In the genomic region with DNA sequence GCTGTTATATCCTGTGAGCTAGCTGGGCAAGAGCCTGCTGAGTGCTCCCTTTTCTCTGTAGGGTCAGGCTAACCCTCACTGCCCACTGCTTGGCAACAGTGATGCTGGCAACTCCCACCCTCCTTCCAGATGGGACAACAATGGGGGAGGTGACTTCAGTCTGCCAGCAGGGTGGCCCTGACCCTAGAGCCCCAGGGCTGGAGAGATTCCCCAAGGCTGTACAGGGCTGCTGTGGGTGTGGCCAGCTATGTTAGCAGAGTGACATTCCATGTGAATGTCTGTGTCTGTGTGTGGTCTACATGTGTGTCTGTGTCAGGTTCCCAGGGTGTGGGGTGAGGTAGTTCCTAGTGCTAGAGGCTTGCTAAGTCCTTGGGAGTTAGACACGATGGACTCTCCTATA, we compare ENCODE assay signal across 12 mouse cellular contexts. TPM values are rescaled to one million over a fixed set of nuclear protein-coding genes. Genes with fewer than 3 reads are reported as not detected.
DNase-seq lines count a peak whose midpoint lies in the region; ATAC-seq lines count a peak whose summit lies in the region.
"Had no signal": no experiment of that assay in that cellular context is flagged by ENCODE, and none has a peak within 500 bp of the region (broad histone marks: within the 10 kb centered on the region; RNA-seq: fewer than 3 reads in every experiment).

No protein-coding gene starts in this region.

- 39% methylated on average over 1 of the region's 1 CpGs for WGBS in lung, embryonic 16.5 days
- 54% methylated on average over 1 of the region's 1 CpGs for WGBS in midbrain, embryonic 16.5 days

- H3K4me1 ChIP-seq in lung, embryonic 16.5 days (replicated peaks; ENCODE audit: control insufficient read depth, insufficient read depth, low read length) = peaks cover 21% of the 10 kb centered on the region; the same call in 1 of the 2 replicates
- peaks cover 19% of the 10 kb centered on the region; the same call in 1 of the 2 replicates for H3K4me1 ChIP-seq in midbrain, embryonic 16.5 days (ENCODE audit: control insufficient read depth, insufficient read depth, low read length)

- no peak for ATAC-seq in lung, embryonic 16.5 days (ENCODE audit: low read depth)
- no peak for ATAC-seq in midbrain, embryonic 16.5 days

- no peak overlapping the region for H3K4me2 ChIP-seq in lung, embryonic 16.5 days (ENCODE audit: low read depth, low read length)
- no peak overlapping the region for H3K4me2 ChIP-seq in midbrain, embryonic 16.5 days (ENCODE audit: low read length)
- H3K4me2 ChIP-seq: neural tube, embryonic 15.5 days had no signal

- H3K27me3 ChIP-seq in lung, embryonic 16.5 days (ENCODE audit: control insufficient read depth, insufficient read depth, low read depth, low read length) = peaks cover 44% of the 10 kb centered on the region
- peaks cover 55% of the 10 kb centered on the region for H3K27me3 ChIP-seq in midbrain, embryonic 16.5 days (ENCODE audit: control insufficient read depth, insufficient read depth, low read depth, low read length)

- H3K9ac ChIP-seq in lung, embryonic 16.5 days (ENCODE audit: low read length) = no peak overlapping the region
- no peak overlapping the region for H3K9ac ChIP-seq in midbrain, embryonic 16.5 days (ENCODE audit: low read depth, low read length)
- H3K9ac ChIP-seq: neural tube, embryonic 15.5 days had no signal

- no peak overlapping the region for H3K4me3 ChIP-seq in lung, embryonic 16.5 days (ENCODE audit: low read length)
- no peak overlapping the region for H3K4me3 ChIP-seq in midbrain, embryonic 16.5 days (ENCODE audit: low read depth, low read length)
- H3K4me3 ChIP-seq: neural tube, embryonic 15.5 days had no signal

- DNase-seq in kidney, adult 18-20 months = peak; percentile 12
- DNase-seq in kidney, adult 11 months = no peak
- peak; percentile 35 for DNase-seq in Muller cell, postnatal 12 days (ENCODE audit: inconsistent ontology term)
- peak; percentile 65 for DNase-seq in adrenal gland, postnatal 14 days
- DNase-seq in B cell, adult 2 months = no peak
- no peak for DNase-seq in urinary bladder, adult 2 months (ENCODE audit: low spot score)

- no peaks in the 10 kb centered on the region for H3K9me3 ChIP-seq in lung, embryonic 16.5 days (ENCODE audit: control insufficient read depth, low read length)
- H3K9me3 ChIP-seq in midbrain, embryonic 16.5 days (replicated peaks; ENCODE audit: control insufficient read depth, low read length, poor library complexity, severe bottlenecking) = no peaks in the 10 kb centered on the region
- H3K9me3 ChIP-seq: neural tube, embryonic 15.5 days had no signal

- H3K27ac ChIP-seq in lung, embryonic 16.5 days (ENCODE audit: low read length) = peak overlapping the region; percentile 54; the same call in 1 of the 2 replicates
- H3K27ac ChIP-seq in midbrain, embryonic 16.5 days (ENCODE audit: low read length) = no peak overlapping the region
- H3K27ac ChIP-seq: neural tube, embryonic 15.5 days had no signal

- H3K36me3 ChIP-seq in lung, embryonic 16.5 days (ENCODE audit: control insufficient read depth, insufficient read depth, low read length) = no peaks in the 10 kb centered on the region
- H3K36me3 ChIP-seq in midbrain, embryonic 16.5 days (ENCODE audit: control insufficient read depth, insufficient read depth, low read length) = no peaks in the 10 kb centered on the region
- H3K36me3 ChIP-seq: neural tube, embryonic 15.5 days had no signal

RNA-seq across cellular contexts. Expression of gene Sox18, which starts 2.1 kb away (rescaled TPM):
- 60.4 and 64.6 TPM in 2 replicates for total RNA-seq in adrenal gland, postnatal 14 days (2021)
- polyA plus RNA-seq in lung, embryonic 16.5 days (2015; fragmentation: Nextera tagmentation; extraction: Ambion mirVana) = 84.1 and 84.8 TPM in 2 replicates
- 20.0 and 27.2 TPM in 2 replicates for polyA plus RNA-seq in urinary bladder, adult 2 months (2012; rRNA removed)
- 14.6 and 15.7 TPM in 2 replicates for polyA plus RNA-seq in midbrain, embryonic 16.5 days (2015; fragmentation: Nextera tagmentation; extraction: Ambion mirVana)
- total RNA-seq: megakaryocyte-erythroid progenitor cell, adult 5-6 weeks; MEL had no signal

RNA-seq across cellular contexts. Expression of gene Tcea2, which starts 6.6 kb away (rescaled TPM):
- total RNA-seq in adrenal gland, postnatal 14 days (2021) = 5.2 and 9.8 TPM in 2 replicates
- polyA plus RNA-seq in lung, embryonic 16.5 days (2015; fragmentation: Nextera tagmentation; extraction: Ambion mirVana) = 19.3 and 19.7 TPM in 2 replicates
- 27.8 and 38.0 TPM in 2 replicates for polyA plus RNA-seq in urinary bladder, adult 2 months (2012; rRNA removed)
- 58.2 and 59.2 TPM in 2 replicates for polyA plus RNA-seq in midbrain, embryonic 16.5 days (2015; fragmentation: Nextera tagmentation; extraction: Ambion mirVana)

RNA-seq across cellular contexts. Expression of gene Gm29797, which starts 16.7 kb away (rescaled TPM):
- not detected in 2 replicates for total RNA-seq in adrenal gland, postnatal 14 days (2021)
- 0.21 and 0.49 TPM in 2 replicates for polyA plus RNA-seq in lung, embryonic 16.5 days (2015; fragmentation: Nextera tagmentation; extraction: Ambion mirVana)
- 0.11 TPM in 1 of 2 replicates, not detected in the other for polyA plus RNA-seq in urinary bladder, adult 2 months (2012; rRNA removed)
- polyA plus RNA-seq in midbrain, embryonic 16.5 days (2015; fragmentation: Nextera tagmentation; extraction: Ambion mirVana) = 0.25 and 0.39 TPM in 2 replicates
- total RNA-seq: megakaryocyte-erythroid progenitor cell, adult 5-6 weeks; MEL had no signal

RNA-seq across cellular contexts. Expression of gene Rgs19, which starts 20.3 kb away (rescaled TPM):
- total RNA-seq in adrenal gland, postnatal 14 days (2021) = 22.4 and 32.1 TPM in 2 replicates
- 59.8 and 63.4 TPM in 2 replicates for polyA plus RNA-seq in lung, embryonic 16.5 days (2015; fragmentation: Nextera tagmentation; extraction: Ambion mirVana)
- 40.4 and 51.8 TPM in 2 replicates for polyA plus RNA-seq in urinary bladder, adult 2 months (2012; rRNA removed)
- 60.8 and 65.1 TPM in 2 replicates for polyA plus RNA-seq in midbrain, embryonic 16.5 days (2015; fragmentation: Nextera tagmentation; extraction: Ambion mirVana)

RNA-seq across cellular contexts. Expression of gene Lkaaear1, which starts 24.7 kb away (rescaled TPM):
- not detected in 2 replicates for total RNA-seq in adrenal gland, postnatal 14 days (2021)
- polyA plus RNA-seq in lung, embryonic 16.5 days (2015; fragmentation: Nextera tagmentation; extraction: Ambion mirVana) = not detected in 2 replicates
- polyA plus RNA-seq in urinary bladder, adult 2 months (2012; rRNA removed) = not detected in 2 replicates
- polyA plus RNA-seq in midbrain, embryonic 16.5 days (2015; fragmentation: Nextera tagmentation; extraction: Ambion mirVana) = not detected in 2 replicates
- total RNA-seq: left cerebral cortex, postnatal 14 days; megakaryocyte-erythroid progenitor cell, adult 5-6 weeks; MEL had no signal
- polyA plus RNA-seq: neural tube, embryonic 15.5 days had no signal

Comparison
In these comparisons a context has a peak if more than half of its experiments do, and no peak if none do; other contexts are left out.
1. DNase-seq: peak in kidney, adult 18-20 months (single experiment), Muller cell, postnatal 12 days (single experiment) and adrenal gland, postnatal 14 days (single experiment); none in kidney, adult 11 months (single experiment), B cell, adult 2 months (0 of 2) and urinary bladder, adult 2 months (single experiment).